Mouse (Mus musculus): ENCODE measurements around the gene Olfr860. TPM values are rescaled to one million over a fixed set of nuclear protein-coding genes. Genes with fewer than 3 reads are reported as not detected.
"Not testable (repeated sequence)": the region's sequence is repeated elsewhere in the genome, so short reads cannot be mapped to it uniquely, and the experiment has no call there.

The Olfr860 gene
- polyA plus RNA-seq (2015; fragmentation: Nextera tagmentation; extraction: Ambion mirVana) = not detected in 2 replicates

GRCm38 (mm10) chr9:19849647-19850046 lies at the start of gene Olfr860:
TSS of gene Olfr860 (minus strand) at chr9:19849747.
- H3K4me3 ChIP-seq (ENCODE audit: low read length) = no peak within 1 kb of the TSS
- no peak within 1 kb of the TSS for H3K27ac ChIP-seq (ENCODE audit: low read length)
- H3K36me3 ChIP-seq (ENCODE audit: control insufficient read depth, insufficient read depth, low read length) = no peaks in the 10 kb centered on the region
- H3K27me3 ChIP-seq (replicated peaks; ENCODE audit: control insufficient read depth, insufficient read depth, low read length) = no peaks in the 10 kb centered on the region
- no peaks in the 10 kb centered on the region for H3K9me3 ChIP-seq (ENCODE audit: control insufficient read depth, low read length)
- ATAC-seq = no peak
- 85% methylated on average over 1 of the region's 1 CpGs for WGBS
- no peaks in the 10 kb centered on the region for H3K4me1 ChIP-seq (ENCODE audit: control insufficient read depth, insufficient read depth, low read length)
- H3K9ac ChIP-seq (ENCODE audit: low read depth, low read length) = no peak within 1 kb of the TSS
- H3K4me2 ChIP-seq (ENCODE audit: low read depth, low read length) = no peak within 1 kb of the TSS

- no peaks in the 10 kb centered on the region for H3K27me3 ChIP-seq (replicated peaks; ENCODE audit: control insufficient read depth, insufficient read depth, low read length)
- no peaks in the 10 kb centered on the region for H3K36me3 ChIP-seq (ENCODE audit: control insufficient read depth, insufficient read depth, low read length)
- H3K9me3 ChIP-seq (ENCODE audit: control insufficient read depth, low read length) = no peaks in the 10 kb centered on the region
- no peak within 1 kb of the TSS for H3K9ac ChIP-seq (ENCODE audit: low read depth, low read length)
- no peaks in the 10 kb centered on the region for H3K4me1 ChIP-seq (ENCODE audit: control insufficient read depth, insufficient read depth, low read length)
- H3K27ac ChIP-seq (ENCODE audit: low read length) = no peak within 1 kb of the TSS
- no peak within 1 kb of the TSS for H3K4me3 ChIP-seq (ENCODE audit: low read length)
- ATAC-seq = no peak
- H3K4me2 ChIP-seq (ENCODE audit: low read depth, low read length) = no peak within 1 kb of the TSS
Observed at GRCm38 (mm10) chr9:19887904-19888303, 38.4 kb upstream of the Olfr860 start, which contains the start of gene Olfr862. TSS of gene Olfr862 (minus strand) at chr9:19888004.

- not testable (repeated sequence) for H3K27me3 ChIP-seq (replicated peaks; ENCODE audit: control insufficient read depth, insufficient read depth, low read length); H3K9me3 ChIP-seq (ENCODE audit: control insufficient read depth, low read length); H3K27ac ChIP-seq (ENCODE audit: low read length); H3K9ac ChIP-seq (ENCODE audit: low read depth, low read length); H3K36me3 ChIP-seq (ENCODE audit: control insufficient read depth, insufficient read depth, low read length); H3K4me3 ChIP-seq (ENCODE audit: low read length); H3K4me1 ChIP-seq (ENCODE audit: control insufficient read depth, insufficient read depth, low read length); ATAC-seq; H3K4me2 ChIP-seq (ENCODE audit: low read depth, low read length)
- 60% methylated on average over 1 of the region's 1 CpGs for WGBS
Observed at GRCm38 (mm10) chr9:19804606-19805005, 44.9 kb downstream of the Olfr860 start, which contains the start of gene Olfr859. TSS of gene Olfr859 (plus strand) at chr9:19804906.

- no peak for ATAC-seq
- no peaks in the 10 kb centered on the region for H3K4me1 ChIP-seq (ENCODE audit: control insufficient read depth, insufficient read depth, low read length)
- H3K4me2 ChIP-seq (ENCODE audit: low read depth, low read length) = no peak overlapping the region
- no peaks in the 10 kb centered on the region for H3K27me3 ChIP-seq (replicated peaks; ENCODE audit: control insufficient read depth, insufficient read depth, low read length)
- H3K4me3 ChIP-seq (ENCODE audit: low read length) = no peak overlapping the region
- H3K36me3 ChIP-seq (ENCODE audit: control insufficient read depth, insufficient read depth, low read length) = no peaks in the 10 kb centered on the region
- no peaks in the 10 kb centered on the region for H3K9me3 ChIP-seq (ENCODE audit: control insufficient read depth, low read length)
- WGBS = 76% methylated on average over 1 of the region's 1 CpGs
- no peak overlapping the region for H3K27ac ChIP-seq (ENCODE audit: low read length)
- H3K9ac ChIP-seq (ENCODE audit: low read depth, low read length) = no peak overlapping the region
Observed at GRCm38 (mm10) chr9:19803000-19803399, 46.5 kb downstream of the Olfr860 start.

Other genes starting within 250 kb of the Olfr860 start
- gene Zfp317, start 227.6 kb downstream of the Olfr860 start, polyA plus RNA-seq (2015; fragmentation: Nextera tagmentation; extraction: Ambion mirVana) = 19.8 and 21.8 TPM in 2 replicates
- not detected in 2 replicates for gene Olfr857, start 140.3 kb downstream of the Olfr860 start, polyA plus RNA-seq (2015; fragmentation: Nextera tagmentation; extraction: Ambion mirVana)
- not detected in 2 replicates for gene Olfr58, start 69.5 kb downstream of the Olfr860 start, polyA plus RNA-seq (2015; fragmentation: Nextera tagmentation; extraction: Ambion mirVana)
- not detected in 2 replicates for gene Olfr859, start 44.8 kb downstream of the Olfr860 start, polyA plus RNA-seq (2015; fragmentation: Nextera tagmentation; extraction: Ambion mirVana)
- gene Olfr862, start 38.3 kb upstream of the Olfr860 start, polyA plus RNA-seq (2015; fragmentation: Nextera tagmentation; extraction: Ambion mirVana) = not detected in 2 replicates
- 0.15 and 0.18 TPM in 2 replicates for gene Olfr77, start 67.1 kb upstream of the Olfr860 start, polyA plus RNA-seq (2015; fragmentation: Nextera tagmentation; extraction: Ambion mirVana)
- gene Olfr866, start 178.3 kb upstream of the Olfr860 start, polyA plus RNA-seq (2015; fragmentation: Nextera tagmentation; extraction: Ambion mirVana) = not detected in 2 replicates
- not detected in 2 replicates for gene Olfr867, start 207.8 kb upstream of the Olfr860 start, polyA plus RNA-seq (2015; fragmentation: Nextera tagmentation; extraction: Ambion mirVana)
- gene Olfr868, start 248.9 kb upstream of the Olfr860 start, polyA plus RNA-seq (2015; fragmentation: Nextera tagmentation; extraction: Ambion mirVana) = not detected in 2 replicates

Data from intestine, embryonic 16.5 days (tissue).